Mouse (Mus musculus): ENCODE data around the gene Plekhg4.

GRCm38 (mm10) chr8:105341399-105341798 lies 31.7 kb upstream of the Plekhg4 start:
- no peak for TF ChIP-seq CTCF (IDR thresholded peaks at IDR 0.05; ENCODE audit: low read depth)
- TF ChIP-seq EP300 (IDR thresholded peaks at IDR 0.05; ENCODE audit: low read depth) = no peak

Measured in liver, postnatal 0 days (tissue).